Mouse (Mus musculus) bone marrow macrophage, adult 2 months (primary cell): ENCODE measurements around the gene Tgfb2.

Experiments
- CTCF ChIP-seq: IDR thresholded peaks from 2 replicates; pipeline ENCODE4 v1.5.1; 2012; ENCODE audit warnings: low read depth, mild to moderate bottlenecking, low read length, moderate library complexity
- POLR2A ChIP-seq: IDR thresholded peaks from 2 replicates; pipeline ENCODE4 v1.6.1; 2012; ENCODE audit warnings: mild to moderate bottlenecking, low read depth, low read length, borderline replicate concordance

GRCm38 (mm10) chr1:186718881-186719280 is 13.1 kb upstream of the Tgfb2 start:
- TF ChIP-seq CTCF (no peak), POLR2A (no peak)
